Mouse (Mus musculus) bone marrow, adult 2 months (tissue): Measurements from ENCODE around the gene Sec1.

Experiments
- CTCF ChIP-seq: fragments of 200-500 bp; IDR thresholded peaks from 2 replicates; pipeline ENCODE4 v1.5.1; 2011; ENCODE audit warnings: low read length, control low read depth; ENCODE audit not compliant: control insufficient read depth, insufficient read depth
- POLR2A ChIP-seq: fragments of 200-500 bp; IDR thresholded peaks from 2 replicates; pipeline ENCODE4 v1.6.1; 2011; ENCODE audit warnings: low read depth, mild to moderate bottlenecking, control low read depth, low read length, borderline replicate concordance; ENCODE audit not compliant: control insufficient read depth

DNA sequence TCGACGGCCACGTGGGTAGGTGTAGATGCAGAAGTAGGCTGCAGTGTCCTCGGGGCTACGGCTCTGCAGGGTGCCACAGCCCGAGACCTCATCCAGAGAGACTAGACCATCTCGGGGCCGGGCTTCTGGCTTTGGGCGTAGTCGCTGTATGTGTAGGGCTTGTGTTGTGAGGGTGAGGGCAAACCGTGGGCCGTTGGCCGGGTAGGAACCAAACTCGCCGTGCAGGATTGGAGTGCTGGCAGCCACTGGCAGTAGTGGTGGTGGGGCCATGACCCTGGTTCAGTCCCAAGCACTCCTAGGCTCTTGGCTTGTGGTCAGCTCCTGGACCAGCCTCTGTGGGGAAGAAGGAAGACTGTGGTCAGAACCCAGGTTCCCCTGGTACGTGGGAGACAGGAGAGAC, 19.2 kb upstream of the Sec1 start:
- TF ChIP-seq CTCF, result no peak
- no peak for TF ChIP-seq POLR2A
